Mouse (Mus musculus): ENCODE measurements around the gene Shisal2a.

Gene Shisal2a

DNA sequence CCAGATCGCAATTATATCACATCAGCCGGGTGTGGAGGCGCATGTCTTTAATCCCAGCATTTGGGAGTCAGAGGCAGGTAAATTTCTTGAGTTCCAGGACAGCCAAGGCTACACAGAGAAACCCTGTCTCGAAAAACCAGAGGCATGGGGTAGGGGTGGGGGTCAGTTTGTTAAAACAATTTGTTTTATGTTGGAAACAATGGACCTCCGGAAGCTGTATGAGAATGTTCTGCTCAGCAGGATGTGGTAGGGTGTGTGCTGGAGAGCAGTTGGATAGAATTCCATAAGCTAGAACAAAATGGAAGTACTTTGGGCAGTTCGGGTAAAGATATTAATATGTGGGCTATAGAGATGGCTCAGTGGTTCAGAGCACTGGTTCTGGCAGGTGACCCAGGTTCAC, 47.7 kb downstream of the Shisal2a start:
- no peak for DNase-seq

DNA sequence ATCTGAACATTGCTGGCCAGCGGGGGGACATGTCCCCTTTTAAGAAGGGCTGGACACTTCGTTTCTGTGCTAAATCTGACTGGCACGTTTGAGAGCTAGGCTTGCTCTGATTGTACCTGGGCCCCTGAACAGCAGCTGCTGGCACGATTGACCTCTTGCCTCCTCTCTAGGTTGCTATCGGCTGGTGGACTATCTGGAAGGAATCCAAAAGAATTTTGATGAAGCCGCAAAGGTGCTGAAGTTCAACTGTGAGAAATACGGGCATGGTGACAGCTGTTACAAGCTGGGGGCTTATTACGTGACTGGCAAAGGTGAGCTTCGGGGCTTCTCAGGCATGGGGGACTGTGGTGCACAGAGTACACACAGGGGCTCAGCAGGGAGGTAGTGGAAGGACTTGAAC, 51.1 kb downstream of the Shisal2a start:
- no peak for DNase-seq

DNA sequence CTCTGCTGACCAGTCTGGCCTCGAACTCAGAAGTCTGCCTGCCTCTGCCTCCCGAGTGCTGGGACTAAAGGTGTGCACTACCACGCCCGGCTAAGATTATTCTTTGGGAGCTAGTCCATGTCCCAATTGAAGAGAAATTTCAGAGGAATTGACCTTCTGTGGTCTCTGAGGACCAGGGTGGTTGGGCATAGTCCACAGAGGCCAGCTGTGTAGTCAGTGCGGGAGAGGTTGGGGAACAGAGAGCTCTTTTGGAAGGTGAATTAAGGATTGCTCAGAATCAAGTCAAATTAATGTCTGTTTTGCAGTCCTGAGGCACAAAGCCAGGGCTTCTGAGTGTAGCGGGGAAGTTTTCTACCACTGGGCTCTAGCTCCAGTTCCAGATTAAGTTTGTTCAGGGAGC, 53.3 kb downstream of the Shisal2a start:
- no peak for DNase-seq

DNA sequence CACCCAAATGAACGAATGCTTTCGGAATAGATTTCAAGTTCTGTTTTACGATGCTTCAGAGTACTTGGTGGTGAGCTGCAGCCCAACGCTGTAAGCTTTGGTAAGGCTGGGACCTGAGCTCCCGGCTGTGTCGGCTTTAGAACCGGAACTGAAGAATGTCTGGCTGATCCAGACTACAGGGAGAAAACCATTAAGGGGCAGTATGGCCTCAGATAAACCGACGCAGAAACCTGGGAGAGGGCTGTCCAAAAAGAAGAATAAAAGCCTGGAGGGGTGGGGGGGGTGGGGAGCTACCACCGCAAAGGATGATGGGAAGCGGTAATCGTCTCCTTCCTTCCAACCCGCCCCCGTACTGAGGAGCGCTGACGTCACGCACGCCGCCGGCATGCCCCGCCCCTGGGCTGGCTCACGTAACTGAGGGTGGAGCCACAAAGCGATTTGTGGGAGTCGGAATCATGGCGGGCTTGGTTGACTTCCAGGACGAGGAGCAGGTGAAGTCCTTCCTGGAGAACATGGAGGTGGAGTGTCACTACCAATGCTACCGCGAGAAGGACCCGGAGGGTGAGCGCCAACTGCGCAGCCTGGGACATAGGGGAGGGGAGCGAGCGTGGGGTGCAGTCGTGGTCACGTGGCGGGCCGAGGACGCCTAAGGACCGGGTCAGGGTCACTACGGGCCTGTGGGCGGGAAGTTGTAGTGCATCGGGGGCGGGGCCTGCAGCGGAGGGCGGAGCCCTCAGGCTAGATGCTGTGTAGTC, 55.2 kb downstream of the Shisal2a start, which contains the start of gene Coa7:
Coa7 (plus strand) TSS at position 411 of the 755 bp plus-strand sequence.
- peak; percentile 99 for DNase-seq

DNA sequence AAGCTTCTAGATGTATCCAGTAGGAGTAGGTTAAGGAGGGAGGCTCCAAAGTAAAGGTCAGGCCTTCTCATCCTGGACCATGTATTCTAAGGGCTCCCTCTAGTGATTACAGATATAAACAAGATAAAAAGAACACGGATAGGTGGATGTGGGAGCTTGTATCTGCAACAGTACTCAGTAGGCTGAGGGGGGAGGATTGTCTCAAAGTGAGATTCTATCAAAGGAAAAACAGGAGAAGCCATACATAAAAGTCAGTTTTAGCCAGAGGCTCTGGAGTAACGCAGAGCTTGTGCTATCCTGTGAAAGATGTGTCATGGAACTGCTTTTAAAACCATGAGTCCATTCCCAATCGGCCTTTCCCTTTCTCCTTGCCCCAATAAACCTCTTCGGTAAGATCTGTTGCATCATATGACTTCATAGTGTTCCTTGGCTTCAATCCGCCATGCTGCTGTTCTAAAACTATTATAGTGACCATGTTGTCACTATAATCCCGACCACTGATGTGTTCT, 56.0 kb downstream of the Shisal2a start:
- peak; percentile 56 for DNase-seq

DNA sequence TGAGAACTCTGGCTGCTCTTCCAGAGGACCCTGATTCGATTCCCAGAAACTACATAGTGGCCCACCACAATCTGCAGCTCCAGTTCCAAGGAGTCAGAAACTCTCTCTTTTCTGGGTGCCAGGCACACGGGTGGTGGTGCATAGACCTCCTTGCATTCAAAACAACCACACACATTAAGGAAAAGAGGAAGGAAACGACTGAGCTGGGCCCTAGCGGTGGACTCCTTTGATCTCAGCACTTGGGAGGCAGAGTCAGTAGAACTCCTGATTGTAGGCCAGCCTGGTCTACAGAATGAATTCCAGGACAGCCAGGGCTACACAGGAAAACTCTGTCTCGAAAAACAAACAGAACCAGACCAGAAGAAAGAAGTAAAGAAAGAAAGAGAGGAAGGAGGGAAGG, 59.6 kb downstream of the Shisal2a start:
- no peak for DNase-seq

DNA sequence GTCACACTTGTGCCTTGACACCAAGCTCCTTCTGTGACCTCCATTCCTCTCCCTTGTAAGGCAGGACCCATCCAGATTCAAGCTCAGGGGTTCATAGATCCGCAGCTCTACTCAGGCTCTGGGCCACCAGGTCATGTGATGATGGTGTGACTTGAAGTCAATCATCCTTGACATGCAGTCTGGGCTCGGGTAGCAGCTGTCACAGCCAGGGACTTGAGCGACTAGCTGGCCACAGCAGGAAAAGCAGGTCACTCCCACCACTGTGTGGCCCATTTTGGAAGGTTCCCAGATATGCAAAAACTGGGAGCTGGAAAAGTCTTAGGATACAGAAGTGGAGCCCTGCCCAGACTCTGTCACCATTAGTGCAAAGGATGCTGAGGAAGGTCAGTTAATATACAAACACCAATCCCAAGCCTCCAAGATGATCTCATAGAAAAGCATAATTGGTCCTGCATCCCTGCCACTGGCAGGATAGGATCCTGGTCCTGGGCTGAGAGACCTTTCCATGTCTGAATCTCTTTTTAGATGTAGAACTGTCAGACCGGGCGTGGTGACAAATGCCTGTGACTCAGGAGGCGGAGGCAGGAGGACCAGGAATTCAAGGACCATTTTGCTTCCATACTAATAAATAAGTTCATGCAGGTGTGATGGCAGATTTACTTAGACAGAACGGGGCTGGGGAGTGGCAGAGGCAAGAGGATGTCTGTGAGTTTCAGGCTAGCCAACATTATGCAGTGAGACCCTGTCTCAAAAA, 62.3 kb downstream of the Shisal2a start:
- DNase-seq: no peak

DNA sequence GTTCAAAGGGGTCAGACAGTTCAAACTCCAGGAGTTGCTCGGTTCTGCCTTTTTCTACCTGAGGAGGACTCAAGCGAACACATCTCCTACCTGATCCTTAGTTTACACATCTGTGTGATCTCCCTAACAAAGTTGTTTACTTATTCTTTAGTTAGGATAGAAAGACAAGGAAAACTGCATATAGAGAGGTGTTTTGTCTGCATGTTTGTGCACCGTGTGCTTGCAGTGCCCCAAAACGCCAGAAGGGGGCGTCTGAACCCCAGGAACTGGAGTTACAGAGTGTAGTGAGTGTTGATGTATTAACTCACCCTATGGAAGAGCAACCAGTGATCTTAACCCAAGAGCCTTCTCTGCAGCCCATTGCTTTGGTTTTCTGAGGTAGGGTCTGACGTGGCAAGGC, 63.4 kb downstream of the Shisal2a start:
- no peak for DNase-seq

DNA sequence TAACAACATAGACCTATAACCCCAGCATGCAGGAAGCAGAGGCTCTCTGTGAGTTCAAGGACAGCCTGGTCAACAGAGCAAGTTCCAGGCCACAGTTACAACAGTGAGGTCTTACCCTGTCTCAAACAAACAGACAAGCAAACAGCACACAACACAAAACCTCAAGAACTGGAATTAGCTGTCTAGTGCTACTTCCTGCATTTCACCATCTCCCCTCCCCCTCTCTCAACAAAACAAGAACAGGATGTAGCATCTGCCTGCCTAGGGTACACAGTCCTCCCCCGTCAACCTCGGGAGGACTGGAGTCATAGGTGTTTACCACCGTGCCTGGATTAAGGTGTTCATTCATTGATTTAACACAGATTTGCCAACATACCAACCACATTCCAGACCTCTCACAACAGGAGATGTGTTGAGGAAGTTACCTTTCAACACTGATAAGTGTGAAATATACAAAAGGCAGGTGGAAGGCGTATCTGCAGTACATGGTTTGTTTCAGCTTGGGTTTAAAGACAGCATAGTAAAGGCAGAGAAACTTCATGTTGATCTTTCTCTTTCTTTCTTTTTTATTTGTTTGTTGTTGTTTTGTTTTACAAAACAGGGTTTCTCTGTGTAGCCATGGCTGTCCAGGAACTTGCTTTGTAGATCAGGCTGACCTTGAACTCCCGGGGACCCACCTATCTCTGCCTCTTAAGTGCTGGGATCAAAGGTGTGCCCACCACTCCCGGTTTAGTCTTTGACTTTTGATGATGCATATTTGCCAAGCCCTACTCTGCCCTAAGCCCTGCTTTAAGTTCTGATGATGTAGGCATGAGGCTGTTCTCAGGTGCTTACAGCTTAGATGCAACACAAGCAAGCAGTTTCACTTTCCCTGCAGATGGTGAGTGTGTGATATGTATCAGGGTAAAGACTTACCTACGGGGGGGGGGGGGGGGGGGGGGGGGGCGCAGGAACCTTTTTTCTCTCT, 64.2 kb downstream of the Shisal2a start:
- no peak for DNase-seq
